12 mouse cellular contexts compared by ENCODE assay signal in the genomic region with DNA sequence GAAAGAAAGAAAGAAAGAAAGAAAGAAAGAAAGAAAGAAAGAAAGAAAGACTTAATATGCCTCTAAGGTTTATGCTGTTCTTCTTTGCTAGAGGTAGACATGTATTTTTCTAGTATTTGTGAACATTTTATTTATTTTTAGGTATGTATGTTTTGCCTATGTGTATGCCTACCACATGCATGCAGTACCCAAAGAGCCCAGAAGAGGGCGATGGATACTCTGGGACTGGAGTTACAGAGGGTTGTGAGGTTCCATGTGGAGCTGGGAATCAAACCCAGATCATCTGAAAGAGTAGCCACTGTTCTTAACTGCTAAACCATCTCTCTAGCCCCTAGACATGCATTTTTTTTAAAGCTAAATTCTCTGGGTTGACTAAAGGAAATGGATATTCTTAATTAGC.
DNase-seq lines count a peak whose midpoint lies in the region; ATAC-seq and TF ChIP-seq lines count a peak whose summit lies in the region.
"Had no signal": no experiment of that assay in that cellular context is flagged by ENCODE, and none has a peak within 500 bp of the region (broad histone marks: within the 10 kb centered on the region; RNA-seq: fewer than 3 reads in every experiment).

No protein-coding gene starts in this region.

- H3K4me3 ChIP-seq in heart, postnatal 0 days (ENCODE audit: low read depth, low read length) = no peak overlapping the region
- H3K4me3 ChIP-seq in heart, embryonic 11.5 days (ENCODE audit: low read depth, low read length) = no peak overlapping the region
- H3K4me3 ChIP-seq in lung, embryonic 14.5 days (ENCODE audit: low read depth, low read length) = no peak overlapping the region
- no peak overlapping the region for H3K4me3 ChIP-seq in bone marrow, adult 2 months (replicated peaks; ENCODE audit: control insufficient read depth, low read depth, low read length)
- H3K4me3 ChIP-seq: embryonic facial prominence, embryonic 15.5 days had no signal

- H3K9ac ChIP-seq in heart, postnatal 0 days (replicated peaks; ENCODE audit: low read depth, low read length) = no peak overlapping the region
- no peak overlapping the region for H3K9ac ChIP-seq in heart, embryonic 11.5 days (ENCODE audit: low read depth, low read length)
- H3K9ac ChIP-seq in lung, embryonic 14.5 days = no peak overlapping the region
- H3K9ac ChIP-seq: embryonic facial prominence, embryonic 15.5 days had no signal

- no peak for TF ChIP-seq EP300 in heart, postnatal 0 days (IDR thresholded peaks at IDR 0.05; ENCODE audit: low read depth)

- no peaks in the 10 kb centered on the region; the same call in 1 of the 2 replicates for H3K9me3 ChIP-seq in heart, postnatal 0 days (replicated peaks; ENCODE audit: control insufficient read depth, low read length)
- H3K9me3 ChIP-seq in heart, embryonic 11.5 days (replicated peaks; ENCODE audit: control insufficient read depth, low read length) = no peaks in the 10 kb centered on the region
- H3K9me3 ChIP-seq in lung, embryonic 14.5 days (ENCODE audit: low read depth, low read length) = no peaks in the 10 kb centered on the region

- DNase-seq in heart, postnatal 0 days (ENCODE audit: low spot score) = no peak
- no peak for DNase-seq in lung, embryonic 14.5 days
- no peak for DNase-seq in lung, postnatal 4 days
- DNase-seq in ES-CJ7 (ENCODE audit: low read depth, low spot score) = peak; percentile 42
- no peak for DNase-seq in layer of hippocampus, adult 9-11 months
- DNase-seq in left cerebral cortex, adult 9 months (ENCODE audit: low spot score in 2 of 2) = no peak
- DNase-seq: right cerebral cortex, postnatal 25 days had no signal

- H3K4me2 ChIP-seq in heart, postnatal 0 days (ENCODE audit: low read depth, low read length) = no peak overlapping the region
- H3K4me2 ChIP-seq in heart, embryonic 11.5 days = no peak overlapping the region
- no peak overlapping the region for H3K4me2 ChIP-seq in lung, embryonic 14.5 days
- H3K4me2 ChIP-seq: embryonic facial prominence, embryonic 15.5 days had no signal

- no peak for ATAC-seq in heart, postnatal 0 days (ENCODE audit: insufficient read depth, low read depth)
- no peak for ATAC-seq in heart, embryonic 11.5 days (replicated peaks; ENCODE audit: insufficient number of reproducible peaks, low FRiP score, low TSS enrichment)
- no peak for ATAC-seq in lung, embryonic 14.5 days (ENCODE audit: insufficient read depth)
- ATAC-seq: forebrain, embryonic 16.5 days; inflammation-experienced regulatory T-cells, adult 6 months had no signal

- WGBS in heart, postnatal 0 days = 74% methylated on average over 1 of the region's 1 CpGs
- 51% methylated on average over 1 of the region's 1 CpGs for WGBS in heart, embryonic 11.5 days (ENCODE audit: insufficient replicate concordance)
- 59% methylated on average over 1 of the region's 1 CpGs for WGBS in lung, embryonic 14.5 days
- WGBS in bone marrow, adult 2 months = 66% methylated on average over 1 of the region's 1 CpGs

- no peak overlapping the region for H3K27ac ChIP-seq in heart, postnatal 0 days (ENCODE audit: low read depth)
- H3K27ac ChIP-seq in heart, embryonic 11.5 days (ENCODE audit: low read depth, low read length) = no peak overlapping the region
- H3K27ac ChIP-seq in lung, embryonic 14.5 days (ENCODE audit: low read depth) = peak overlapping the region; percentile 34; the same call in 1 of the 2 replicates
- no peak overlapping the region for H3K27ac ChIP-seq in bone marrow, adult 2 months (ENCODE audit: control insufficient read depth, insufficient read depth, low read depth, low read length, poor library complexity)
- H3K27ac ChIP-seq: embryonic facial prominence, embryonic 15.5 days had no signal

- H3K36me3 ChIP-seq in heart, postnatal 0 days (replicated peaks; ENCODE audit: control insufficient read depth, insufficient read depth, low read length) = peaks cover 27% of the 10 kb centered on the region
- peaks cover 4% of the 10 kb centered on the region; the same call in 1 of the 2 replicates for H3K36me3 ChIP-seq in heart, embryonic 11.5 days (ENCODE audit: control insufficient read depth, insufficient read depth, low read length)
- H3K36me3 ChIP-seq in lung, embryonic 14.5 days (ENCODE audit: insufficient read depth) = peaks cover 18% of the 10 kb centered on the region; the same call in 1 of the 2 replicates

- no peak for TF ChIP-seq POLR2A in bone marrow, adult 2 months (IDR thresholded peaks at IDR 0.05; ENCODE audit: borderline replicate concordance, control insufficient read depth, low read depth, low read length)

- peaks cover 70% of the 10 kb centered on the region for H3K4me1 ChIP-seq in heart, postnatal 0 days (ENCODE audit: control insufficient read depth, insufficient read depth)
- peaks cover 84% of the 10 kb centered on the region for H3K4me1 ChIP-seq in heart, embryonic 11.5 days (ENCODE audit: control insufficient read depth, insufficient read depth, low read length)
- H3K4me1 ChIP-seq in lung, embryonic 14.5 days (ENCODE audit: insufficient read depth) = peaks cover 45% of the 10 kb centered on the region
- H3K4me1 ChIP-seq in bone marrow, adult 2 months (ENCODE audit: control insufficient read depth, insufficient read depth, low read length) = peaks cover 2% of the 10 kb centered on the region

- peak; percentile 40; the same call in 1 of the 2 replicates for TF ChIP-seq CTCF in heart, postnatal 0 days (IDR thresholded peaks at IDR 0.05; ENCODE audit: low read depth)
- TF ChIP-seq CTCF in lung, embryonic 14.5 days (IDR thresholded peaks at IDR 0.05; ENCODE audit: low read depth) = peak; percentile 59
- peak; percentile 14; the same call in 1 of the 2 replicates for TF ChIP-seq CTCF in bone marrow, adult 2 months (IDR thresholded peaks at IDR 0.05; ENCODE audit: control insufficient read depth, insufficient read depth, low read length)

- no peaks in the 10 kb centered on the region for H3K27me3 ChIP-seq in heart, postnatal 0 days (ENCODE audit: control insufficient read depth, insufficient read depth, low read length)
- no peaks in the 10 kb centered on the region for H3K27me3 ChIP-seq in heart, embryonic 11.5 days (ENCODE audit: control insufficient read depth, insufficient read depth, low read length)
- H3K27me3 ChIP-seq in lung, embryonic 14.5 days (ENCODE audit: insufficient read depth, low read length) = 0 out of 2 replicates have a peak, but pooled peaks cover 2% of the 10 kb centered on the region
- H3K27me3 ChIP-seq: embryonic facial prominence, embryonic 15.5 days had no signal
